Mouse (Mus musculus) CH12.LX (cell line): Measurements from ENCODE around the gene Zfp768. TPM values are rescaled to one million over a fixed set of nuclear protein-coding genes. Genes with fewer than 3 reads are reported as not detected.

ENCODE experiments used
- DNase-seq: peaks from one replicate; pipeline ENCODE4 v3.0.0-alpha.2; 2013; ENCODE audit errors: extremely low read depth
- H3K27ac ChIP-seq: 2 replicates; pipeline ENCODE4 v1.5.1; 2012; ENCODE audit warnings: low read depth, mild to moderate bottlenecking, control low read depth, moderate library complexity; ENCODE audit not compliant: insufficient read depth
- H3K27me3 ChIP-seq: replicated peaks from 2 replicates; pipeline ENCODE3; 2012; ENCODE audit warnings: inconsistent platforms
- H3K36me3 ChIP-seq, 2 experiments: replicated peaks in 1 of 2; 2 replicates each; pipeline versions ENCODE3 to v1.6.1; 2012; ENCODE audit warnings: inconsistent platforms in 1 of 2, low read length in 1 of 2, mild to moderate bottlenecking in 1 of 2, mixed read lengths in 1 of 2, moderate library complexity in 1 of 2; ENCODE audit not compliant: control insufficient read depth in 1 of 2, insufficient read depth in 1 of 2
- H3K4me1 ChIP-seq, 2 experiments: 2 replicates each; pipeline ENCODE4 v1.6.1; 2012; ENCODE audit warnings: inconsistent platforms in 1 of 2, moderate library complexity in 1 of 2; ENCODE audit not compliant: insufficient read depth in 2 of 2, control insufficient read depth in 1 of 2
- H3K4me2 ChIP-seq: 2 replicates; pipeline ENCODE4 v1.6.1; 2012; ENCODE audit warnings: low read depth, mild to moderate bottlenecking, control low read depth; ENCODE audit not compliant: poor library complexity, insufficient read depth, severe bottlenecking
- H3K4me3 ChIP-seq, 3 experiments: fragments of 150-350 bp in 1 of 3; sonication (generic) in 1 of 3; replicated peaks in 1 of 3; 2 replicates each; pipeline versions ENCODE3 to v1.5.1; 2011 to 2012; ENCODE audit warnings: low read depth in 2 of 3, low read length in 2 of 3, mild to moderate bottlenecking in 2 of 3, moderate library complexity in 2 of 3, control low read depth in 1 of 3, improper control_type of control experiment in 1 of 3, inconsistent platforms in 1 of 3, mixed read lengths in 1 of 3; ENCODE audit not compliant: poor library complexity in 1 of 3
- H3K79me2 ChIP-seq: replicated peaks from 2 replicates; pipeline ENCODE4 v1.6.1; 2012; ENCODE audit warnings: mild to moderate bottlenecking, moderate library complexity; ENCODE audit not compliant: control insufficient read depth, poor library complexity, insufficient read depth, severe bottlenecking; ENCODE audit errors: extremely low read depth
- H3K9ac ChIP-seq: 2 replicates; pipeline ENCODE4 v1.6.1; 2012; ENCODE audit warnings: low read depth, mild to moderate bottlenecking, control low read depth, moderate library complexity; ENCODE audit not compliant: insufficient read depth
- H3K9me3 ChIP-seq: replicated peaks from 2 replicates; pipeline ENCODE3; 2012; ENCODE audit warnings: low read length, inconsistent platforms, mixed read lengths
- CHD2 ChIP-seq: IDR thresholded peaks from 2 replicates; pipeline ENCODE4 v1.6.1; 2011; ENCODE audit warnings: low read length, improper control_type of control experiment
- GABPA ChIP-seq: IDR thresholded peaks from 2 replicates; pipeline ENCODE4 v1.6.1; 2012; ENCODE audit warnings: low read depth, low read length, improper control_type of control experiment, inconsistent platforms; ENCODE audit not compliant: insufficient replicate concordance
- IRF4 ChIP-seq: IDR thresholded peaks from 2 replicates; pipeline ENCODE4 v1.6.1; 2014; ENCODE audit warnings: low read depth, mild to moderate bottlenecking, inconsistent platforms, low read length, improper control_type of control experiment
- JUN ChIP-seq: IDR thresholded peaks from 2 replicates; pipeline ENCODE4 v1.6.1; 2011; ENCODE audit warnings: low read depth, mild to moderate bottlenecking, low read length, improper control_type of control experiment, moderate library complexity; ENCODE audit not compliant: insufficient read depth
- JUND ChIP-seq: conservative IDR thresholded peaks from 2 replicates; pipeline ENCODE4 v1.6.1; 2011; ENCODE audit warnings: low read depth, low read length, improper control_type of control experiment
- KAT2A ChIP-seq: IDR thresholded peaks from 2 replicates; pipeline ENCODE4 v1.6.1; 2012; ENCODE audit warnings: low read length, improper control_type of control experiment, inconsistent platforms; ENCODE audit not compliant: insufficient replicate concordance
- MAZ ChIP-seq: IDR thresholded peaks from 2 replicates; pipeline ENCODE4 v1.6.1; 2012; ENCODE audit warnings: low read depth, mild to moderate bottlenecking, inconsistent platforms, low read length, improper control_type of control experiment, moderate library complexity
- MYC ChIP-seq: IDR thresholded peaks from 2 replicates; pipeline ENCODE4 v1.6.1; 2011; ENCODE audit warnings: low read depth, mild to moderate bottlenecking, improper control_type of control experiment, low read length
- NELFE ChIP-seq: IDR thresholded peaks from 2 replicates; pipeline ENCODE4 v1.6.1; 2011; ENCODE audit warnings: low read depth, low read length, improper control_type of control experiment
- NRF1 ChIP-seq: IDR thresholded peaks from 2 replicates; pipeline ENCODE4 v1.6.1; 2014; ENCODE audit warnings: low read depth, mild to moderate bottlenecking, inconsistent platforms, low read length, improper control_type of control experiment, moderate library complexity
- PAX5 ChIP-seq: IDR thresholded peaks from 2 replicates; pipeline ENCODE4 v1.6.1; 2012; ENCODE audit warnings: low read length, inconsistent platforms, mixed read lengths
- POLR2A ChIP-seq: IDR thresholded peaks from 2 replicates; pipeline ENCODE4 v1.6.1; 2011; ENCODE audit warnings: low read depth, mild to moderate bottlenecking, improper control_type of control experiment, low read length
- POLR2AphosphoS2 ChIP-seq: IDR thresholded peaks from 2 replicates; pipeline ENCODE4 v1.6.1; 2011; ENCODE audit warnings: low read depth, low read length, improper control_type of control experiment
- RAD21 ChIP-seq: IDR thresholded peaks from 2 replicates; pipeline ENCODE4 v1.6.1; 2011; ENCODE audit warnings: low read depth, mild to moderate bottlenecking, low read length, improper control_type of control experiment, moderate library complexity
- RCOR1 ChIP-seq: conservative IDR thresholded peaks from 2 replicates; pipeline ENCODE4 v1.6.1; 2012; ENCODE audit warnings: low read depth, mild to moderate bottlenecking, inconsistent platforms, low read length, improper control_type of control experiment
- SIN3A ChIP-seq: IDR thresholded peaks from 2 replicates; pipeline ENCODE4 v1.6.1; 2012; ENCODE audit warnings: low read length, improper control_type of control experiment, inconsistent platforms
- SMC3 ChIP-seq: IDR thresholded peaks from 2 replicates; pipeline ENCODE4 v1.6.1; 2011; ENCODE audit warnings: low read depth, low read length, improper control_type of control experiment
- TBP ChIP-seq: conservative IDR thresholded peaks from 2 replicates; pipeline ENCODE4 v1.6.1; 2011; ENCODE audit warnings: low read depth, low read length, improper control_type of control experiment
- TCF12 ChIP-seq: IDR thresholded peaks from 2 replicates; pipeline ENCODE4 v1.6.1; 2014; ENCODE audit warnings: low read depth, mild to moderate bottlenecking, inconsistent platforms, low read length, improper control_type of control experiment
- ZC3H11A ChIP-seq: IDR thresholded peaks from 2 replicates; pipeline ENCODE4 v1.6.1; 2012; ENCODE audit warnings: low read depth, mild to moderate bottlenecking, inconsistent platforms, low read length, improper control_type of control experiment
- ZKSCAN1 ChIP-seq: IDR thresholded peaks from 2 replicates; pipeline ENCODE4 v1.6.1; 2012; ENCODE audit warnings: low read depth, inconsistent platforms, low read length, improper control_type of control experiment, borderline replicate concordance
- ZMIZ1 ChIP-seq: IDR thresholded peaks from 2 replicates; pipeline ENCODE4 v1.6.1; 2012; ENCODE audit warnings: low read depth, mild to moderate bottlenecking, inconsistent platforms, low read length, improper control_type of control experiment
- dilution Hi-C: fragments of 300-500 bp; cut with MboI; formaldehyde crosslinking; loops from 2 replicates; pipeline ENCODE4 v1.14.3; 2020; ENCODE audit warnings: low sequenced_read_pairs; ENCODE audit not compliant: extremely low pct_unique_long_range_greater_than_20kb, extremely low pct_ligation_motif_present
- in situ Hi-C: fragments of 300-500 bp; cut with MboI; formaldehyde crosslinking; loops from 3 replicates; pipeline ENCODE4 v1.14.3; 2019; ENCODE audit warnings: low sequenced_read_pairs, low pct_ligation_motif_present, low pct_unique_long_range_greater_than_20kb, mixed read lengths
- polyA plus RNA-seq: library from polyadenylated mRNA; unstranded; fragments of >175 nt; gene quantifications from 2 replicates; pipeline ENCODE4 v1.2.1, GENCODE M21; 2012; ENCODE audit warnings: low read depth; ENCODE audit not compliant: insufficient read length
- total RNA-seq, 2 experiments: library from RNA; depleted of rRNA; stranded (reverse); fragments of 300-350 nt in 1 of 2; fragments of >200 nt in 1 of 2; gene quantifications; 2 replicates each; pipeline ENCODE4 v1.2.3; 2012 to 2014

The Zfp768 gene
- total and polyA plus RNA-seq, 3 experiments = 5.0 to 9.9 (median 6.4) TPM

- Histone ChIP-seq H3K79me2 (no peaks in the 10 kb centered on the region), H3K4me3 (no peak overlapping the region), H3K27ac (no peak overlapping the region)
- no peak for DNase-seq
- TF ChIP-seq RCOR1 = no peak
- no peak for TF ChIP-seq KAT2A
- no peak for TF ChIP-seq NRF1
- TF ChIP-seq TCF12 = no peak
- no peak for TF ChIP-seq MAZ
- TF ChIP-seq CHD2 = no peak
- TF ChIP-seq SIN3A = no peak
- no peak for TF ChIP-seq GABPA
- no peak for TF ChIP-seq TBP
- TF ChIP-seq IRF4 = no peak
- TF ChIP-seq JUN = no peak
- TF ChIP-seq NELFE = no peak
- TF ChIP-seq RAD21 = no peak
- no peak for TF ChIP-seq ZC3H11A
- TF ChIP-seq ZMIZ1 = no peak
- TF ChIP-seq PAX5 = no peak
- TF ChIP-seq POLR2A = no peak
- no peak for TF ChIP-seq JUND
- TF ChIP-seq, all 38 proteins: peak for 0
- H3K4me1 ChIP-seq = no peaks in the 10 kb centered on the region
- peaks cover 89 to 99% of the 10 kb centered on the region in 2 experiments for H3K36me3 ChIP-seq
- H3K4me2 ChIP-seq = no peak overlapping the region
- H3K9ac ChIP-seq = no peak overlapping the region
- in situ Hi-C loops (no loop called here), dilution Hi-C loops (no loop called here)
- no peaks in the 10 kb centered on the region for H3K27me3 ChIP-seq
- H3K9me3 ChIP-seq = no peaks in the 10 kb centered on the region
Measured at GRCm38 (mm10) chr7:127321106-127321505, 24.3 kb downstream of the Zfp768 start.

DNA sequence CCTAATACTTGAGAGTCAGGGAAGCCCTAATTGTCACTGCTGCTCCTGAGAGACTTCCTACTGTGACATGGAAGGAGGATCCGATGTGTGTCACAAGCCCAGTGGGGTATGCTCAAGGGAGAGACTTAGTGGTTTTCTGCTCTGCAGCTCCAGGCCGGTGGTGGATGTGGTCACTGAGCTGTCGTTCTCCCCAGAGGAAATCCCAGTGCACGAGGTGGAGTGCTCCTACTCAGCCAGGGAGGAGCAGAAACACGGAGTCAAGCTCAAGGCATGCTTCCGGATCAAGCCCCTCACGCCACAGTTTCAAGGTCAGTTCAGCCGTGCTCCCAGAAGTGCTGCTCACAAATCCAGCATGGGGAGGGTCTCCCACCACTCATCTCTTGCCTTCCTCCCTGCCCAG lies 31.5 kb downstream of the Zfp768 start:
- H3K9me3 ChIP-seq = no peaks in the 10 kb centered on the region
- H3K36me3 ChIP-seq = peaks cover 94 to 99% of the 10 kb centered on the region in 2 experiments
- no peak overlapping the region for H3K27ac ChIP-seq
- H3K4me1 ChIP-seq = no peaks in the 10 kb centered on the region
- no peaks in the 10 kb centered on the region for H3K27me3 ChIP-seq
- dilution Hi-C loops (no loop called here), in situ Hi-C loops (no loop called here)
- DNase-seq = no peak
- H3K4me2 ChIP-seq = no peak overlapping the region
- TF ChIP-seq MAZ (no peak), POLR2AphosphoS2 (no peak), TBP (no peak), PAX5 (no peak), SIN3A (no peak), NELFE (no peak), MYC (no peak), SMC3 (no peak), ZKSCAN1 (no peak), KAT2A (no peak), ZMIZ1 (no peak)
- no peak overlapping the region for H3K4me3 ChIP-seq
- peaks cover 4% of the 10 kb centered on the region; the same call in 1 of the 2 replicates for H3K79me2 ChIP-seq
- no peak overlapping the region for H3K9ac ChIP-seq
